Mouse (Mus musculus): ENCODE data around the gene Shcbp1l. TPM values are rescaled to one million over a fixed set of nuclear protein-coding genes. Genes with fewer than 3 reads are reported as not detected.
"Not testable (repeated sequence)": the region's sequence is repeated elsewhere in the genome, so short reads cannot be mapped to it uniquely, and the experiment has no call there.

The Shcbp1l gene
- total and polyA plus RNA-seq, 2 experiments from 2014 or later = 0.93 to 1.2 TPM

DNA sequence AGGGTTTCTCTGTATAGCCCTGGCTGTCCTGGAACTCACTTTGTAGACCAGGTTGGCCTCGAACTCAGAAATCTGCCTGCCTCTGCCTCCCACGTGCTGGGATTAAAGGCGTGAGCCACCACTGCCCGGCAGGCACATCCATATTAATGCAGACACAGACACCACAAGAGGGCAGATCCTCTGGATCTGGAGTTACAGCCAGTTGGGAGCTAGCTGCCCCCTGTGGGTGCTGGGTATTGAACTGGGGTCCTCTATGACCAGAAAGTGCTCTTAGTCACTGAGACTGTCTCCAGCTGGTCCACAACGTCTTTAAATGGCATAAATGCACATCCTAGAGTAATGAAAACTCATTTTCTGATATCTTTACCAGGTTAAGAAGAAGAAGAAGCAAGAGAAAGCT lies 39.3 kb upstream of the Shcbp1l start:
- not testable (repeated sequence) for H3K27ac ChIP-seq (ENCODE audit: low read depth, low read length); H3K4me2 ChIP-seq (ENCODE audit: low read depth, low read length, poor library complexity, severe bottlenecking); H3K9me3 ChIP-seq (ENCODE audit: low read length); DNase-seq (ENCODE audit: low spot score); H3K4me1 ChIP-seq (ENCODE audit: insufficient read depth, low read length); H3K9ac ChIP-seq (replicated peaks; ENCODE audit: low read length, poor library complexity, severe bottlenecking); H3K36me3 ChIP-seq (ENCODE audit: insufficient read depth, low read length); ATAC-seq (ENCODE audit: low FRiP score); H3K27me3 ChIP-seq (ENCODE audit: insufficient read depth, low read length); H3K4me3 ChIP-seq (ENCODE audit: low read depth, low read length)
- WGBS = 85% methylated on average over 5 of the region's 5 CpGs
- TF ChIP-seq CTCF (IDR thresholded peaks at IDR 0.05) = 0 out of 2 replicates have a peak, but pooled peaks have one; percentile 13

DNA sequence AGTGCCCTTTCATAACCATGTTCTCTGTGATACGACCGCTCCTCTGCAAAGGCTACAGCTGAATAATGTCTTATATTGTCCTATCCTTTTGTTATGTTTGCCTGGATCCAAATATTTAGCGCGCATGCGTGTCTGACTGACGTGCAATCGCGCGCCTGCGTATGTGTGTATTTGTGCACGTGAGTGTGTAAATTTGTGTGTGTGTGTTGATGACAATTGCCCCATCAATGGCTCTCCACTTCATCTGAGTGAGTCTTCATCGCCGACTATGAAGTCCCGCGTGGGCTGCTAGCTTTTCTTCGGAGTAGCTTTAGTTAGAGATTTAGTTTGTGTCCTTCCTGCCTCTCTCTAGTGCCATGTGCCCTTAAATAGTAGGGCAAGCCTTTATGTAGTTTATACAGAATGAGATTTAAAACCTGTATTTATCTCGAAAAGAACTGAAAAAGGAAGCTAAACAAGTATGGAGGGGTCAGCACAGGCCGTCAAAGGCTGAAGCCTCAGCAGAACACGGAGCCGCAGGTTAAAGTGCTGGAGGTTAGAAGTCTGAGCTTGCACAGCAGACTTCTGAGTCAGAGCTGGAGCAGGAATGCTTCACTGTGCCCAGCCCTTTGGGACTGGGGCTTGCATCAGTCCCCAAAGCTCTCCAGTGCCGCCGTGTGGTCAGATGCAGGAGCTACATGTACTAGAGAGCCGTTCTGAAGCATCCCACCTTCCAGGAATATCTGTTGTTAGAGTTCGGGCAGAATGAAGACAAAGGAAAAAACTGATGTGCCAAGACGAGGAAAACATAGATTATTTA lies 38.5 kb upstream of the Shcbp1l start:
- 53% methylated on average over 25 of the region's 25 CpGs for WGBS
- ATAC-seq (ENCODE audit: low FRiP score) (peak; percentile 62; the same call in 1 of the 2 replicates), DNase-seq (ENCODE audit: low spot score) (peak; percentile 89)
- TF ChIP-seq CTCF (IDR thresholded peaks at IDR 0.05) = peak; percentile 96
- no peak overlapping the region for H3K27ac ChIP-seq (ENCODE audit: low read depth, low read length)
- H3K9me3 ChIP-seq (ENCODE audit: low read length) = no peaks in the 10 kb centered on the region
- no peaks in the 10 kb centered on the region for H3K27me3 ChIP-seq (ENCODE audit: insufficient read depth, low read length)
- no peaks in the 10 kb centered on the region for H3K36me3 ChIP-seq (ENCODE audit: insufficient read depth, low read length)
- no peak overlapping the region for H3K4me2 ChIP-seq (ENCODE audit: low read depth, low read length, poor library complexity, severe bottlenecking)
- no peak overlapping the region for H3K4me3 ChIP-seq (ENCODE audit: low read depth, low read length)
- H3K4me1 ChIP-seq (ENCODE audit: insufficient read depth, low read length) = no peaks in the 10 kb centered on the region
- no peak overlapping the region for H3K9ac ChIP-seq (replicated peaks; ENCODE audit: low read length, poor library complexity, severe bottlenecking)

DNA sequence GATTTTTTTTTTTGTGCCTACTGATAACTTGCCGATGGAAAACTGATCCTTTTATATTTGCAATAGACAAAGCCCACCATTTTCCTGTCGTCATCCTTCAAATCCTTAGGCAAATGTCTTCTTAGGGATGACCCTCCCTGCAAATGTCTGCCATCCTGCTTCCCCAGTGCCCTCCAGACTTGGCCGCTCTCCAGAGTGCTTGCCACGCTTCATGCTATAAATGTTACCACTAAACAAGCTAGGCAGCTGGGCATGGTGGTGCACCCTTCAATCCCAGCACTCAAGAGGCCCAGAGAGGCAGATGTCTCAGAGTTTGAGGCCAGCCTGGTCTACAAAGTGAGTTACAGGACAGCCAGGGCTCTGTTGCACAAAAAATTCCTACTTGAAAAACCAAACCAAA lies 29.3 kb upstream of the Shcbp1l start:
- DNase-seq (ENCODE audit: low spot score); ATAC-seq (ENCODE audit: low FRiP score); H3K27me3 ChIP-seq (ENCODE audit: insufficient read depth, low read length); H3K4me2 ChIP-seq (ENCODE audit: low read depth, low read length, poor library complexity, severe bottlenecking); H3K36me3 ChIP-seq (ENCODE audit: insufficient read depth, low read length); H3K9me3 ChIP-seq (ENCODE audit: low read length); H3K4me3 ChIP-seq (ENCODE audit: low read depth, low read length); H3K9ac ChIP-seq (replicated peaks; ENCODE audit: low read length, poor library complexity, severe bottlenecking); H3K27ac ChIP-seq (ENCODE audit: low read depth, low read length); H3K4me1 ChIP-seq (ENCODE audit: insufficient read depth, low read length): not testable (repeated sequence)
- WGBS = 74% methylated on average over 4 of the region's 4 CpGs

DNA sequence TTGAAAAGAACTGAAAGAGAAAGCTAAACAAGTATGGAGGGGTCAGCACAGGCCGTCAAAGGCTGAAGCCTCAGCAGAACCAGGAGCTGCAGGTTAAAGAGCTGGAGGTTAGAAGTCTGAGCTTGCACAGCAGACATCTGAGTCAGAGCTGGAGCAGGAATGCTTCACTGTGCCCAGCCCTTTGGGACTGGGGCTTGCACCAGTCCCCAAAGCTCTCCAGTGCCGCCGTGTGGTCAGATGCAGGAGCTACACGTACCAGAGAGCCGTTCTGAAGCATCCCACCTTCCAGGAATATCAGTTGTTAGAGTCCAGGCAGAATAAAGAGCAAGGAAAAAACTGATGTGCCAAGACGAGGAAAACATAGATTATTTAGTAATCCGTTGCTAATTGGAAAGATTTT lies 23.2 kb upstream of the Shcbp1l start:
- Histone ChIP-seq H3K27ac (ENCODE audit: low read depth, low read length) (no peak overlapping the region), H3K9me3 (ENCODE audit: low read length) (no peaks in the 10 kb centered on the region), H3K4me2 (ENCODE audit: low read depth, low read length, poor library complexity, severe bottlenecking) (no peak overlapping the region), H3K4me1 (ENCODE audit: insufficient read depth, low read length) (no peaks in the 10 kb centered on the region), H3K4me3 (ENCODE audit: low read depth, low read length) (no peak overlapping the region), H3K9ac (replicated peaks; ENCODE audit: low read length, poor library complexity, severe bottlenecking) (no peak overlapping the region), H3K27me3 (ENCODE audit: insufficient read depth, low read length) (no peaks in the 10 kb centered on the region), H3K36me3 (ENCODE audit: insufficient read depth, low read length) (no peaks in the 10 kb centered on the region)
- DNase-seq (ENCODE audit: low spot score) = peak; percentile 87
- ATAC-seq (ENCODE audit: low FRiP score) = peak; percentile 83; the same call in 1 of the 2 replicates
- peak; percentile 88 for TF ChIP-seq CTCF (IDR thresholded peaks at IDR 0.05)
- 1% methylated on average over 7 of the region's 7 CpGs for WGBS

DNA sequence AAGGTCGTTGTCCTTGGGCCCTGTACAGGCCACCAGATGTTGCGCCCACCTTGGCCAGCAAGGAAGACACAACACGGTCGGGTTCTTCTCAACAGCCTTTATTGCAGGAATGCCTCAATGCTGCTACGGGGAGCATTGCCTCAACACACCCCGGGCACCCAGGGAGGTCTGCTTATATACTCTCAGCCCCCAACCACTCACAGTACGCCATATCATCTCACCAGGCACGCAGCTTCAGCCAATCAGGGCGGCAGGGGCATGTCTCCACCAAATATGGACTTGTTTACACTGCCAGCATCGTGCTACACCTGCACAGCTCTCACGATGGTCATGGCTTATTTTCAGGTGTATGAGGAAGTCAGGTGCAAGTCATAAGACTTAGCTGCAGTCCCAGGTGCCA lies 17.3 kb upstream of the Shcbp1l start:
- H3K36me3 ChIP-seq (ENCODE audit: insufficient read depth, low read length); H3K4me3 ChIP-seq (ENCODE audit: low read depth, low read length); H3K9me3 ChIP-seq (ENCODE audit: low read length); H3K9ac ChIP-seq (replicated peaks; ENCODE audit: low read length, poor library complexity, severe bottlenecking); H3K4me1 ChIP-seq (ENCODE audit: insufficient read depth, low read length); H3K27me3 ChIP-seq (ENCODE audit: insufficient read depth, low read length); ATAC-seq (ENCODE audit: low FRiP score); H3K4me2 ChIP-seq (ENCODE audit: low read depth, low read length, poor library complexity, severe bottlenecking); DNase-seq (ENCODE audit: low spot score); H3K27ac ChIP-seq (ENCODE audit: low read depth, low read length): not testable (repeated sequence)
- WGBS = 88% methylated on average over 11 of the region's 11 CpGs

DNA sequence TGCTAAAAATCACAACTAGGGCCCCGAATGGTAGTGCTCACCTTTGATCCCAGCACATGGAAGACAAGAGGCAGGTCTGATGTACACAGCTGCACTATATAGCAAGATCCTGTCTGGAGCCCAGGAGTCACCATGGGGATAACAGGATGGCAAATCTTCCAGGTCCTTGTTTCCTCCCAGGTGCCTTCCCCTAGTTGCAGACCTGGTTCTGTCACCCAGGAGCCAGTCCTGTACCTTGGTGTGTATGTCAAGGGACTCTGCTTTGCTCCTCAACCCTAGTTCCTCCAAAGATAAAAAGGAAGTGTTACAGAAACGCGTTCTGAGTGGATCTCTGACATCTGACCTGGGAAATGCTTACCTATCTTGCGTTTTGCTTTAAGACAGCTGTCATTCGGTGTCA lies 16.7 kb upstream of the Shcbp1l start:
- DNase-seq (ENCODE audit: low spot score); H3K4me1 ChIP-seq (ENCODE audit: insufficient read depth, low read length); H3K36me3 ChIP-seq (ENCODE audit: insufficient read depth, low read length); H3K27ac ChIP-seq (ENCODE audit: low read depth, low read length); H3K27me3 ChIP-seq (ENCODE audit: insufficient read depth, low read length); H3K9ac ChIP-seq (replicated peaks; ENCODE audit: low read length, poor library complexity, severe bottlenecking); H3K4me3 ChIP-seq (ENCODE audit: low read depth, low read length); H3K9me3 ChIP-seq (ENCODE audit: low read length); H3K4me2 ChIP-seq (ENCODE audit: low read depth, low read length, poor library complexity, severe bottlenecking); ATAC-seq (ENCODE audit: low FRiP score): not testable (repeated sequence)
- 83% methylated on average over 5 of the region's 5 CpGs for WGBS

DNA sequence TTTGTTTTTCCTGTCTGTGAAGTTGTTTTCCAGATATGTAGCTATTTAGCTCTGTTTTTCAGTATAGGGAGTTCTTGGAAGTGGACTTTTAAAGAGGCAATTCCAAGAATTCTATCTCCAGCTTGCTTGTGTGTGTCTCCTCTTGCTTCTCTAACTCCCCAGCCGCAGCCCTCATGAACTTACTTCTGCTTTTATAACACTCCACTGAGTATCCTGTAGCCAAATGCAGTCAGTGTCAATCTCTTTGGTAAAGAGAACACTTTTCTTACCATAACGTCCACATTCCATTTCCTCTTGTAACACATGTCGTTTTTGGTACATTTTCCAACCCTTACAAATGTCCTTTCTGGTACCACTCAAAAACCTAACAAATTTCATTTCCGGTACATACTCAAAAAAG lies 14.0 kb upstream of the Shcbp1l start:
- H3K4me1 ChIP-seq (ENCODE audit: insufficient read depth, low read length); H3K27me3 ChIP-seq (ENCODE audit: insufficient read depth, low read length); H3K27ac ChIP-seq (ENCODE audit: low read depth, low read length); H3K4me3 ChIP-seq (ENCODE audit: low read depth, low read length); ATAC-seq (ENCODE audit: low FRiP score); DNase-seq (ENCODE audit: low spot score); H3K9me3 ChIP-seq (ENCODE audit: low read length); H3K9ac ChIP-seq (replicated peaks; ENCODE audit: low read length, poor library complexity, severe bottlenecking); H3K36me3 ChIP-seq (ENCODE audit: insufficient read depth, low read length); H3K4me2 ChIP-seq (ENCODE audit: low read depth, low read length, poor library complexity, severe bottlenecking): not testable (repeated sequence)
- 96% methylated on average over 1 of the region's 4 CpGs for WGBS
